Mouse (Mus musculus) erythroblast, embryonic 14.5 days (primary cell): Measurements from ENCODE around the gene Pard6b.

Experiments
- GATA1 ChIP-seq: IDR thresholded peaks from 2 replicates; pipeline ENCODE4 v1.6.1; 2012; ENCODE audit warnings: low read length, inconsistent platforms, mixed read lengths
- TAL1 ChIP-seq: IDR thresholded peaks from 3 replicates; pipeline ENCODE4 v1.6.1; 2012; ENCODE audit warnings: low read length, inconsistent platforms, mixed read lengths

DNA sequence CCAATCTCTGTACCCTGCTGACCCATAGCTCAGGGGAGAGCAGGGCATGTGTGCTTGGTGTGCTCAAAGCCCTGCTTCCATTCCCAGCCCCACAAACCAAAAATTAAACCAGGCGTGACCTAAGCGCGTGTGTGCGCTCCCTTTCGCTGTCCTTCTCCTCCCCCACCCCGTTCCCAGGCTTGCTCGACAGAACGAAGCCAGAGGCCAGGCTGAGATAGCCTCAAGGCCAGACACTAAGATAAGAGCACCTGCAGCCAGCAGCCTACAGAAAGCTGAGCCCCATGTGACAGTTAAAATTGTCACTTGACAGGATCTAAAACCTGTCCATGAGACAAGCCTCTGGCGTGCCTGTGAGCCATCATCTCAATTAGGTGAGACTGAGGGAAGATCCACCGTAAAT is 46.9 kb upstream of the Pard6b start:
- TF ChIP-seq GATA1 (no peak), TAL1 (no peak)
